Mouse (Mus musculus) neural tube, embryonic 10.5 days (tissue): Measurements from ENCODE around the gene Gm826.

Source experiments
- DNase-seq: peaks from one replicate; pipeline ENCODE4 v3.0.0-alpha.2; 2017; ENCODE audit warnings: low spot score; ENCODE audit errors: extremely low spot score

Gene Gm826

DNA sequence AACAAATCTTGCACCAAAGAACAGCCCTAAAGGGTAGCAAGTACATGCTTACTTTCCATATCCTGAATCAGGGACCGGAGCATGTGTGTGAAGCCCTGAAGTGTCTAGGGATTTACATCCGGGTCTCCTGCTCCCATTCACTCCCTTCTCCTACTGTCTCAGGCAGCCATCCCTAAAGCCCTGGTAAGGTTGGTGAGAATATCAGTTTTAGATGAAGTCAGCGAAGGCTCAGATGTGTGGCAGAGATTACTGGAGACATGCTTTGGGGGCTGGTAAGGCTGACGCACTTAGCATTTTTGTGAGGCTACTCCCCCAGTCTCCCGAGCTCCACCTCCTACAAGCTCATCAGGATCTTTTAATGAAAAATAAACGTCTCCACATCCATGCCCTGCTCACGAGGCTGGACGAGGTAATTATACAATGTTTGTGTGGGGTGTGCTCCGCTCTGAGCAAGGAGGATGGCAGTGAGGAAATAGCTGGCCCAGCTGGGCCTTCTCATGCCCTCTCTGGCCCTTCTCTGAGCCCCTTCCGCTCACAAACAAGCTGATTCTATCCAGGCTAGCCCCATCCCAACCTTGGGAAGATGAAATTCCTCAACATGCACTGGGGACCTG, 45.3 kb downstream of the Gm826 start:
- DNase-seq = no peak

DNA sequence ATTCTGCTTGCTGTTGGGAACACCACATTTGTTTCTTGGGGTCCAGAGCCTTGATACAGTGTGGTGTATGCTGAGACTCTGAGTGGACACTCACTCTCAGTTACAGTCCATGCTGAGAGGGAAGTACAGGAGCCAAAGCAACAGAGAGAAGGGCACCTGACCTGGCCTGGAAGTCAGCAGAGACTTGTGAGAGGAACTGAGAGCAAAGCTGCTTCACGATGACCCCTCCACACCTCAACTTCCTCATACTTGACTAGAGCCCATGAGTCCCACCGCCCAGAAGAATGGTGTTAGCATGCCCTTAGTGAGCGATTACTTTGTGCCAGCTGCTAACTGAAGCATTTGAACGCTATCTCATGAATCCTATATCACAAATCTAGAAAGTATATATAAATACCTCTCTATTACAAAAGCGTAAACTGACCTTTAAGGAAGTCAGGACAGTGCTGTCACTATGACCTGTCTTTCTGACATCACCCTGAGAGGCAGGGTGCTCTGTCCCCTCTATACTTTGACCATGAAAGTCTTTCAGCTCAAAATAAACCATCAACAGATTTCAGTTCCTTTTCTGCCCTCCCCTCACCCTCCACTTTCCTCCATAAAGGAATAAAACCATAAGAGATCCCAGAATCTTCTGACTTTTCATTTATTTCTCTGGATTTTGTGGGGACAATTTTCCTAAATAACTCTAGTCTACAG, 57.9 kb downstream of the Gm826 start:
- no peak for DNase-seq

GRCm38 (mm10) chr2:160267828-160268453, 66.0 kb downstream of the Gm826 start:
- DNase-seq = no peak

- no peak for DNase-seq
Measured at GRCm38 (mm10) chr2:160263861-160264260, 70.1 kb downstream of the Gm826 start.

GRCm38 (mm10) chr2:160261538-160261937, 72.4 kb downstream of the Gm826 start:
- no peak for DNase-seq
